Mouse (Mus musculus) intestine, embryonic 16.5 days (tissue): Measurements from ENCODE around the gene Afp. TPM values are rescaled to one million over a fixed set of nuclear protein-coding genes. Genes with fewer than 3 reads are reported as not detected.

Experiments used
- ATAC-seq: fragments of 200-750 bp; cut with Nextera tagmentation; 2 replicates; pipeline ENCODE4 v1.8.0; 2017; ENCODE audit warnings: moderate TSS enrichment, moderate library complexity
- H3K27ac ChIP-seq: fragments of 300-500 bp; sonication (generic); 2 replicates; pipeline ENCODE4 v1.5.1; 2014; ENCODE audit warnings: mild to moderate bottlenecking, low read length
- H3K27me3 ChIP-seq: fragments of 300-500 bp; sonication (generic); replicated peaks from 2 replicates; pipeline ENCODE4 v1.6.1; 2014; ENCODE audit warnings: low read length, control low read depth, mixed read lengths; ENCODE audit not compliant: control insufficient read depth, insufficient read depth
- H3K36me3 ChIP-seq: fragments of 300-500 bp; sonication (generic); 2 replicates; pipeline ENCODE4 v1.6.1; 2014; ENCODE audit warnings: low read length, control low read depth; ENCODE audit not compliant: control insufficient read depth, insufficient read depth
- H3K4me1 ChIP-seq: fragments of 300-500 bp; sonication (generic); 2 replicates; pipeline ENCODE4 v1.6.1; 2014; ENCODE audit warnings: low read length, control low read depth, mixed read lengths; ENCODE audit not compliant: control insufficient read depth, insufficient read depth
- H3K4me2 ChIP-seq: fragments of 300-500 bp; sonication (generic); 2 replicates; pipeline ENCODE4 v1.6.1; 2014; ENCODE audit warnings: low read depth, low read length, control low read depth
- H3K4me3 ChIP-seq: fragments of 300-500 bp; sonication (generic); 2 replicates; pipeline ENCODE4 v1.5.1; 2014; ENCODE audit warnings: mild to moderate bottlenecking, low read length
- H3K9ac ChIP-seq: fragments of 300-500 bp; sonication (generic); 2 replicates; pipeline ENCODE4 v1.6.1; 2014; ENCODE audit warnings: low read depth, low read length
- H3K9me3 ChIP-seq: fragments of 300-500 bp; sonication (generic); 2 replicates; pipeline ENCODE4 v1.6.1; 2016; ENCODE audit warnings: low read length, control low read depth; ENCODE audit not compliant: control insufficient read depth
- WGBS: fragments of 180-500 bp; shearing (Covaris S2); extraction: QIAGEN DNeasy Blood & Tissue Kit; methylation state at CpG from one replicate; pipeline ENCODE4 v1.1.7; 2014; 5-methylcytosine and 5-hydroxymethylcytosine counted together
- polyA plus RNA-seq: library from polyadenylated mRNA; unstranded; fragments of >200 nt; fragmentation: Nextera tagmentation; extraction: Ambion mirVana; gene quantifications from 2 replicates; pipeline ENCODE4 v1.2.1, GENCODE M21; 2015

Gene Afp
- polyA plus RNA-seq, 1 experiment from 2014 or later, result 328 TPM

- Histone ChIP-seq H3K4me2 (no peak overlapping the region), H3K27me3 (no peaks in the 10 kb centered on the region), H3K4me3 (no peak overlapping the region), H3K9me3 (no peaks in the 10 kb centered on the region), H3K27ac (no peak overlapping the region), H3K4me1 (no peaks in the 10 kb centered on the region), H3K36me3 (no peaks in the 10 kb centered on the region), H3K9ac (no peak overlapping the region)
- 81% methylated on average over 8 of the region's 8 CpGs for WGBS
- no peak for ATAC-seq
Observed at GRCm38 (mm10) chr5:90551191-90551590, 60.7 kb downstream of the Afp start.

DNA sequence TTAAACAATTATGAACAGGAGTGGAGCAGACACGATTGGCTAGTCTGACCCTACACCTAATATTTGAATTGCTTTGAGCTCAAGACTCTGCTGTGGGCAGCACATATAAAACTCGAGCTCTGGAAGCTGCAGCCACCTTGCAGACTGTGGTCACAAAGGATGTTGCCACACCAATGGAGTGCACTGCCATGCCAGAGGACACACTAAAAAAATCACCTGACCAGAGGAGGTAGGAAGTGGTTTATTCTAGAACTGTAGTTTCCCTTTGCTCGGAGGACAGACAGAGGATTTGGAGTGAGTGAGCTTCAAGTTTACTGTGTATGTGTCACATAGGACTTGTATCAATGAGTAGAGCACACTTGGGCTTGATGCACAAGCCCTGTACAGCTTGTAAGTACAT is 65.5 kb downstream of the Afp start:
- H3K4me3 ChIP-seq, result no peak overlapping the region
- no peak overlapping the region for H3K9ac ChIP-seq
- H3K9me3 ChIP-seq, result no peaks in the 10 kb centered on the region
- H3K4me1 ChIP-seq, result no peaks in the 10 kb centered on the region
- 70% methylated on average over 3 of the region's 3 CpGs for WGBS
- H3K36me3 ChIP-seq, result no peaks in the 10 kb centered on the region
- no peak overlapping the region for H3K27ac ChIP-seq
- H3K4me2 ChIP-seq, result no peak overlapping the region
- no peak for ATAC-seq
- no peaks in the 10 kb centered on the region for H3K27me3 ChIP-seq

Other genes with a start within 250 kb of the Afp start
- gene Ankrd17, start 124.2 kb upstream of the Afp start, polyA plus RNA-seq, result 16.1 and 17.8 TPM in 2 replicates
- gene Gm9958, start 123.5 kb upstream of the Afp start, polyA plus RNA-seq, result 5.2 and 6.3 TPM in 2 replicates
- 40.3 and 106 TPM in 2 replicates for gene Alb, start 29.8 kb upstream of the Afp start, polyA plus RNA-seq
- gene Afm, start 28.2 kb downstream of the Afp start, polyA plus RNA-seq, result 11.9 and 13.5 TPM in 2 replicates
- gene 5830473C10Rik, start 70.4 kb downstream of the Afp start, polyA plus RNA-seq, result 0.10 and 0.11 TPM in 2 replicates
- 37.9 and 43.5 TPM in 2 replicates for gene Rassf6, start 149.9 kb downstream of the Afp start, polyA plus RNA-seq